Mouse (Mus musculus) CH12.LX (cell line): Measurements from ENCODE around the gene Tbc1d2. TPM values are rescaled to one million over a fixed set of nuclear protein-coding genes. Genes with fewer than 3 reads are reported as not detected.

Experiments
- DNase-seq: peaks from one replicate; pipeline ENCODE4 v3.0.0-alpha.2; 2013; ENCODE audit errors: extremely low read depth
- H3K27ac ChIP-seq: 2 replicates; pipeline ENCODE4 v1.5.1; 2012; ENCODE audit warnings: low read depth, mild to moderate bottlenecking, control low read depth, moderate library complexity; ENCODE audit not compliant: insufficient read depth
- H3K27me3 ChIP-seq: replicated peaks from 2 replicates; pipeline ENCODE3; 2012; ENCODE audit warnings: inconsistent platforms
- H3K36me3 ChIP-seq, 2 experiments: replicated peaks in 1 of 2; 2 replicates each; pipeline versions ENCODE3 to v1.6.1; 2012; ENCODE audit warnings: inconsistent platforms in 1 of 2, low read length in 1 of 2, mild to moderate bottlenecking in 1 of 2, mixed read lengths in 1 of 2, moderate library complexity in 1 of 2; ENCODE audit not compliant: control insufficient read depth in 1 of 2, insufficient read depth in 1 of 2
- H3K4me1 ChIP-seq, 2 experiments: 2 replicates each; pipeline ENCODE4 v1.6.1; 2012; ENCODE audit warnings: inconsistent platforms in 1 of 2, moderate library complexity in 1 of 2; ENCODE audit not compliant: insufficient read depth in 2 of 2, control insufficient read depth in 1 of 2
- H3K4me2 ChIP-seq: 2 replicates; pipeline ENCODE4 v1.6.1; 2012; ENCODE audit warnings: low read depth, mild to moderate bottlenecking, control low read depth; ENCODE audit not compliant: poor library complexity, insufficient read depth, severe bottlenecking
- H3K4me3 ChIP-seq, 3 experiments: fragments of 150-350 bp in 1 of 3; sonication (generic) in 1 of 3; replicated peaks in 1 of 3; 2 replicates each; pipeline versions ENCODE3 to v1.5.1; 2011 to 2012; ENCODE audit warnings: low read depth in 2 of 3, low read length in 2 of 3, mild to moderate bottlenecking in 2 of 3, moderate library complexity in 2 of 3, control low read depth in 1 of 3, improper control_type of control experiment in 1 of 3, inconsistent platforms in 1 of 3, mixed read lengths in 1 of 3; ENCODE audit not compliant: poor library complexity in 1 of 3
- H3K79me2 ChIP-seq: replicated peaks from 2 replicates; pipeline ENCODE4 v1.6.1; 2012; ENCODE audit warnings: mild to moderate bottlenecking, moderate library complexity; ENCODE audit not compliant: control insufficient read depth, poor library complexity, insufficient read depth, severe bottlenecking; ENCODE audit errors: extremely low read depth
- H3K9ac ChIP-seq: 2 replicates; pipeline ENCODE4 v1.6.1; 2012; ENCODE audit warnings: low read depth, mild to moderate bottlenecking, control low read depth, moderate library complexity; ENCODE audit not compliant: insufficient read depth
- H3K9me3 ChIP-seq: replicated peaks from 2 replicates; pipeline ENCODE3; 2012; ENCODE audit warnings: low read length, inconsistent platforms, mixed read lengths
- BHLHE40 ChIP-seq: IDR thresholded peaks from 2 replicates; pipeline ENCODE4 v1.6.1; 2011; ENCODE audit warnings: mild to moderate bottlenecking, low read depth, low read length, improper control_type of control experiment
- CHD2 ChIP-seq: IDR thresholded peaks from 2 replicates; pipeline ENCODE4 v1.6.1; 2011; ENCODE audit warnings: low read length, improper control_type of control experiment
- CTCF ChIP-seq, 2 experiments: IDR thresholded peaks in 1 of 2; conservative IDR thresholded peaks in 1 of 2; 2 replicates each; pipeline ENCODE4 v1.5.1; 2011 to 2012; ENCODE audit warnings: low read depth in 2 of 2, low read length in 2 of 2, improper control_type of control experiment in 1 of 2, inconsistent platforms in 1 of 2, mild to moderate bottlenecking in 1 of 2, moderate library complexity in 1 of 2
- E2F4 ChIP-seq: IDR thresholded peaks from 2 replicates; pipeline ENCODE4 v1.6.1; 2011; ENCODE audit warnings: low read depth, low read length, improper control_type of control experiment; ENCODE audit not compliant: insufficient replicate concordance
- ELF1 ChIP-seq: IDR thresholded peaks from 2 replicates; pipeline ENCODE4 v1.6.1; 2014; ENCODE audit warnings: low read depth, mild to moderate bottlenecking, inconsistent platforms, low read length, improper control_type of control experiment
- GABPA ChIP-seq: IDR thresholded peaks from 2 replicates; pipeline ENCODE4 v1.6.1; 2012; ENCODE audit warnings: low read depth, low read length, improper control_type of control experiment, inconsistent platforms; ENCODE audit not compliant: insufficient replicate concordance
- HCFC1 ChIP-seq: IDR thresholded peaks from 2 replicates; pipeline ENCODE4 v1.6.1; 2012; ENCODE audit warnings: low read depth, mild to moderate bottlenecking, inconsistent platforms, low read length, improper control_type of control experiment
- IRF4 ChIP-seq: IDR thresholded peaks from 2 replicates; pipeline ENCODE4 v1.6.1; 2014; ENCODE audit warnings: low read depth, mild to moderate bottlenecking, inconsistent platforms, low read length, improper control_type of control experiment
- JUND ChIP-seq: conservative IDR thresholded peaks from 2 replicates; pipeline ENCODE4 v1.6.1; 2011; ENCODE audit warnings: low read depth, low read length, improper control_type of control experiment
- KAT2A ChIP-seq: IDR thresholded peaks from 2 replicates; pipeline ENCODE4 v1.6.1; 2012; ENCODE audit warnings: low read length, improper control_type of control experiment, inconsistent platforms; ENCODE audit not compliant: insufficient replicate concordance
- MAX ChIP-seq: IDR thresholded peaks from 2 replicates; pipeline ENCODE4 v1.6.1; 2011; ENCODE audit warnings: low read length, improper control_type of control experiment
- MEF2A ChIP-seq: IDR thresholded peaks from 2 replicates; pipeline ENCODE4 v1.6.1; 2014; ENCODE audit warnings: low read depth, mild to moderate bottlenecking, inconsistent platforms, low read length, improper control_type of control experiment, borderline replicate concordance
- MXI1 ChIP-seq: IDR thresholded peaks from 2 replicates; pipeline ENCODE4 v1.6.1; 2011; ENCODE audit warnings: mild to moderate bottlenecking, low read depth, low read length, improper control_type of control experiment
- NRF1 ChIP-seq: IDR thresholded peaks from 2 replicates; pipeline ENCODE4 v1.6.1; 2014; ENCODE audit warnings: low read depth, mild to moderate bottlenecking, inconsistent platforms, low read length, improper control_type of control experiment, moderate library complexity
- POLR2A ChIP-seq: IDR thresholded peaks from 2 replicates; pipeline ENCODE4 v1.6.1; 2011; ENCODE audit warnings: low read depth, mild to moderate bottlenecking, improper control_type of control experiment, low read length
- POLR2AphosphoS2 ChIP-seq: IDR thresholded peaks from 2 replicates; pipeline ENCODE4 v1.6.1; 2011; ENCODE audit warnings: low read depth, low read length, improper control_type of control experiment
- RAD21 ChIP-seq: IDR thresholded peaks from 2 replicates; pipeline ENCODE4 v1.6.1; 2011; ENCODE audit warnings: low read depth, mild to moderate bottlenecking, low read length, improper control_type of control experiment, moderate library complexity
- RCOR1 ChIP-seq: conservative IDR thresholded peaks from 2 replicates; pipeline ENCODE4 v1.6.1; 2012; ENCODE audit warnings: low read depth, mild to moderate bottlenecking, inconsistent platforms, low read length, improper control_type of control experiment
- SMC3 ChIP-seq: IDR thresholded peaks from 2 replicates; pipeline ENCODE4 v1.6.1; 2011; ENCODE audit warnings: low read depth, low read length, improper control_type of control experiment
- TBP ChIP-seq: conservative IDR thresholded peaks from 2 replicates; pipeline ENCODE4 v1.6.1; 2011; ENCODE audit warnings: low read depth, low read length, improper control_type of control experiment
- TCF12 ChIP-seq: IDR thresholded peaks from 2 replicates; pipeline ENCODE4 v1.6.1; 2014; ENCODE audit warnings: low read depth, mild to moderate bottlenecking, inconsistent platforms, low read length, improper control_type of control experiment
- UBTF ChIP-seq: IDR thresholded peaks from 2 replicates; pipeline ENCODE4 v1.6.1; 2012; ENCODE audit warnings: low read depth, mild to moderate bottlenecking, inconsistent platforms, low read length, improper control_type of control experiment, moderate library complexity
- USF1 ChIP-seq: IDR thresholded peaks from 2 replicates; pipeline ENCODE4 v1.6.1; 2014; ENCODE audit warnings: low read depth, mild to moderate bottlenecking, inconsistent platforms, low read length, improper control_type of control experiment
- USF2 ChIP-seq: conservative IDR thresholded peaks from 2 replicates; pipeline ENCODE4 v1.6.1; 2011; ENCODE audit warnings: low read depth, low read length, improper control_type of control experiment
- ZMIZ1 ChIP-seq: IDR thresholded peaks from 2 replicates; pipeline ENCODE4 v1.6.1; 2012; ENCODE audit warnings: low read depth, mild to moderate bottlenecking, inconsistent platforms, low read length, improper control_type of control experiment
- ZNF384 ChIP-seq: IDR thresholded peaks from 2 replicates; pipeline ENCODE4 v1.6.1; 2012; ENCODE audit warnings: low read depth, low read length, improper control_type of control experiment, inconsistent platforms
- dilution Hi-C: fragments of 300-500 bp; cut with MboI; formaldehyde crosslinking; loops from 2 replicates; pipeline ENCODE4 v1.14.3; 2020; ENCODE audit warnings: low sequenced_read_pairs; ENCODE audit not compliant: extremely low pct_unique_long_range_greater_than_20kb, extremely low pct_ligation_motif_present
- in situ Hi-C: fragments of 300-500 bp; cut with MboI; formaldehyde crosslinking; loops from 3 replicates; pipeline ENCODE4 v1.14.3; 2019; ENCODE audit warnings: low sequenced_read_pairs, low pct_ligation_motif_present, low pct_unique_long_range_greater_than_20kb, mixed read lengths
- polyA plus RNA-seq: library from polyadenylated mRNA; unstranded; fragments of >175 nt; gene quantifications from 2 replicates; pipeline ENCODE4 v1.2.1, GENCODE M21; 2012; ENCODE audit warnings: low read depth; ENCODE audit not compliant: insufficient read length
- total RNA-seq, 2 experiments: library from RNA; depleted of rRNA; stranded (reverse); fragments of 300-350 nt in 1 of 2; fragments of >200 nt in 1 of 2; gene quantifications; 2 replicates each; pipeline ENCODE4 v1.2.3; 2012 to 2014

The Tbc1d2 gene
- total and polyA plus RNA-seq, 3 experiments: 0.12 to 1.1 (median 0.29) TPM

DNA sequence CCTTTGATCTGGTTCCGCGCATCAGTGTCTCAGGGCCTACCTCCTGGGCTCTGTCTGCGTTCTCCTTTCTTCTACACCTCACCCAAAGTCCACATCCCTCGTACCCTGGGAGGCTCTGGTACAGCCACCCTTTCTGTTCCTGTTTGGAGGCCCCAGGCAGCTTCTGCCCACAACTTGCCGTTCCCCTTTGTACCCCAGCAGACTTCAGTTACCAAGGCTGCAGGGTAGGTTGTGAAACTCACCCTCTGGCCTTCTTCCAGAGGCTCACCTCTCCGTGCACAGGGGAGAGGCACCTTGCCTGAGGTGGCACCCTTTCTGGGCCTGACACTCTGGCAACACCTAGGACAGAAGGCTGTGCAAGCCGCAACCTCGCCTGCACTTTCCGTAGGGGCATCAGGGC is 94.2 kb downstream of the Tbc1d2 start:
- Histone ChIP-seq H3K27me3 (no peaks in the 10 kb centered on the region), H3K4me2 (peak overlapping the region; percentile 37; the same call in 1 of the 2 replicates), H3K79me2 (peaks cover 29% of the 10 kb centered on the region), H3K36me3 (peaks cover 41 to 47% of the 10 kb centered on the region in 2 experiments), H3K9ac (peak overlapping the region; percentile 8; the same call in 1 of the 2 replicates), H3K4me1 (peaks cover 63 to 97% of the 10 kb centered on the region in 2 experiments), H3K4me3 (peak overlapping the region in 1 of 3 experiments; percentile 1), H3K9me3 (no peaks in the 10 kb centered on the region), H3K27ac (peak overlapping the region; percentile 82)
- in situ Hi-C loops (no loop called here), dilution Hi-C loops (no loop called here)
- peak; percentile 45 for DNase-seq
- TF ChIP-seq MEF2A (no peak), UBTF (peak; percentile 83), NRF1 (no peak), USF2 (no peak), RCOR1 (no peak), KAT2A (no peak), RAD21 (no peak), E2F4 (no peak), JUND (no peak), ELF1 (no peak), ZNF384 (no peak), POLR2AphosphoS2 (no peak), MXI1 (no peak), BHLHE40 (0 out of 2 replicates have a peak, but pooled peaks have one; percentile 21), POLR2A (no peak), HCFC1 (no peak), USF1 (no peak), IRF4 (no peak), TCF12 (peak; percentile 50; the same call in 1 of the 2 replicates), CHD2 (no peak), TBP (no peak), SMC3 (no peak), MAX (no peak), CTCF (conservative IDR thresholded peaks at IDR 0.05 in 1 of 2, IDR thresholded peaks at IDR 0.05 in 1 of 2; ENCODE audit: low read depth in 2 of 2, low read length in 2 of 2) (no peak), ZMIZ1 (no peak), GABPA (no peak)

Other genes starting within 250 kb of the Tbc1d2 start
- 0.04 TPM in 1 of 2 replicates, not detected in the other for gene Hemgn, start 236.7 kb downstream of the Tbc1d2 start, total RNA-seq (2012; rRNA removed)
- 0.09 TPM in 1 of 2 replicates, not detected in the other for gene Hemgn, start 236.7 kb downstream of the Tbc1d2 start, total RNA-seq (2014; rRNA removed)
- gene Hemgn, start 236.7 kb downstream of the Tbc1d2 start, polyA plus RNA-seq: 0.11 TPM in 1 of 2 replicates, not detected in the other
- gene Anp32b, start 199.3 kb downstream of the Tbc1d2 start, total RNA-seq (2012; rRNA removed): 37.5 and 45.2 TPM in 2 replicates
- gene Anp32b, start 199.3 kb downstream of the Tbc1d2 start, total RNA-seq (2014; rRNA removed): 22.9 and 29.4 TPM in 2 replicates
- gene Anp32b, start 199.3 kb downstream of the Tbc1d2 start, polyA plus RNA-seq: 864 and 1,039 TPM in 2 replicates
- 103 and 119 TPM in 2 replicates for gene Nans, start 161.0 kb downstream of the Tbc1d2 start, total RNA-seq (2012; rRNA removed)
- 140 and 150 TPM in 2 replicates for gene Nans, start 161.0 kb downstream of the Tbc1d2 start, total RNA-seq (2014; rRNA removed)
- 127 and 173 TPM in 2 replicates for gene Nans, start 161.0 kb downstream of the Tbc1d2 start, polyA plus RNA-seq
- 24.4 and 26.5 TPM in 2 replicates for gene Trim14, start 114.1 kb downstream of the Tbc1d2 start, total RNA-seq (2012; rRNA removed)
- 11.6 and 13.8 TPM in 2 replicates for gene Trim14, start 114.1 kb downstream of the Tbc1d2 start, total RNA-seq (2014; rRNA removed)
- gene Trim14, start 114.1 kb downstream of the Tbc1d2 start, polyA plus RNA-seq: 26.0 and 35.4 TPM in 2 replicates
- 71.4 and 129 TPM in 2 replicates for gene Coro2a, start 48.0 kb downstream of the Tbc1d2 start, total RNA-seq (2012; rRNA removed)
- gene Coro2a, start 48.0 kb downstream of the Tbc1d2 start, total RNA-seq (2014; rRNA removed): 23.3 and 24.6 TPM in 2 replicates
- gene Coro2a, start 48.0 kb downstream of the Tbc1d2 start, polyA plus RNA-seq: 152 and 223 TPM in 2 replicates